Mouse (Mus musculus) liver, postnatal 0 days (tissue): Measurements from ENCODE around the gene Gabra6.

Experiments used
- CTCF ChIP-seq: sonication (generic); IDR thresholded peaks from 2 replicates; pipeline ENCODE4 v1.5.1; 2016; ENCODE audit warnings: antibody characterized with exemption, low read depth
- EP300 ChIP-seq: IDR thresholded peaks from 2 replicates; pipeline ENCODE4 v1.6.1; 2016; ENCODE audit warnings: antibody characterized with exemption, low read depth, mild to moderate bottlenecking

DNA sequence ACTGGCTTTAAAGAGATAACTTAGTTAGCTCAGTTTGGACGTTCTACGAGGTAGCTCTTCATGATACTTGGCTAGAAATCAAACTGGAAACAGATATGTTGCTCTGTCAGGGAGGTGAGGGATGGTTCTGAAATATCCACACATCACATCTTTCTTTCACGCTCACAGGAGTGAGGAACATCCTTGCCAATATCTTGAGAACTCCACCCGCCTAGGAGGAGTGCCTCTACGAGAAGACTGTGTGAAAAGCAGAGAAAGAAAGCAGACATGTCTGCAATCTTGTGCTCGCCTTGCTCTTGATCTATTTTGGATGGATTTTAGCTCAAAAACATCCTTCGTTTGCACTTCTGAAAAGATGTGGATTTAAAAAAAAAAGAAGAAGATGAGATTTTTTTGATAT is 44.7 kb upstream of the Gabra6 start:
- TF ChIP-seq CTCF (no peak), EP300 (no peak)
